Comparison of ENCODE assay signal across 18 mouse cellular contexts in genomic region chr2:174051081-174051481, GRCm38 (mm10). TPM values are rescaled to one million over a fixed set of nuclear protein-coding genes. Genes with fewer than 3 reads are reported as not detected.
DNase-seq lines count a peak whose midpoint lies in the region; ATAC-seq lines count a peak whose summit lies in the region.
"Had no signal": no experiment of that assay in that cellular context is flagged by ENCODE, and none has a peak within 500 bp of the region (broad histone marks: within the 10 kb centered on the region; RNA-seq: fewer than 3 reads in every experiment).

No protein-coding gene starts in this region.

- H3K9ac ChIP-seq in heart, embryonic 12.5 days, result no peak overlapping the region
- no peak overlapping the region for H3K9ac ChIP-seq in forebrain, embryonic 13.5 days
- H3K9ac ChIP-seq in midbrain, embryonic 14.5 days (replicated peaks; ENCODE audit: low read length), result no peak overlapping the region
- H3K9ac ChIP-seq: embryonic facial prominence, embryonic 12.5 days; heart, embryonic 15.5 days; liver, embryonic 13.5 days had no signal

- no peaks in the 10 kb centered on the region for H3K36me3 ChIP-seq in heart, embryonic 12.5 days
- H3K36me3 ChIP-seq in forebrain, embryonic 13.5 days (ENCODE audit: poor library complexity, severe bottlenecking), result no peaks in the 10 kb centered on the region
- H3K36me3 ChIP-seq in midbrain, embryonic 14.5 days (ENCODE audit: control insufficient read depth, insufficient read depth, low read length), result no peaks in the 10 kb centered on the region
- H3K36me3 ChIP-seq: embryonic facial prominence, embryonic 12.5 days; heart, embryonic 15.5 days; liver, embryonic 13.5 days had no signal

- peak overlapping the region; percentile 25; the same call in 1 of the 2 replicates for H3K4me2 ChIP-seq in heart, embryonic 12.5 days
- peak overlapping the region; percentile 12; the same call in 1 of the 2 replicates for H3K4me2 ChIP-seq in forebrain, embryonic 13.5 days
- H3K4me2 ChIP-seq in midbrain, embryonic 14.5 days (ENCODE audit: low read length), result peak overlapping the region; percentile 15; the same call in 1 of the 2 replicates
- H3K4me2 ChIP-seq: embryonic facial prominence, embryonic 12.5 days; heart, embryonic 15.5 days; liver, embryonic 13.5 days had no signal

- peaks cover 24% of the 10 kb centered on the region for H3K4me1 ChIP-seq in heart, embryonic 12.5 days (replicated peaks)
- H3K4me1 ChIP-seq in forebrain, embryonic 13.5 days, result peaks cover 24% of the 10 kb centered on the region
- peaks cover 24% of the 10 kb centered on the region; the same call in 1 of the 2 replicates for H3K4me1 ChIP-seq in midbrain, embryonic 14.5 days (ENCODE audit: control insufficient read depth, insufficient read depth, low read length)
- H3K4me1 ChIP-seq: liver, embryonic 13.5 days had no signal

- peaks cover 16% of the 10 kb centered on the region for H3K9me3 ChIP-seq in heart, embryonic 12.5 days (replicated peaks)
- no peaks in the 10 kb centered on the region for H3K9me3 ChIP-seq in forebrain, embryonic 13.5 days (replicated peaks)
- no peaks in the 10 kb centered on the region for H3K9me3 ChIP-seq in midbrain, embryonic 14.5 days (ENCODE audit: control insufficient read depth, low read length)
- H3K9me3 ChIP-seq: heart, embryonic 15.5 days had no signal

- ATAC-seq in heart, embryonic 12.5 days (ENCODE audit: insufficient number of reproducible peaks, low FRiP score), result no peak
- ATAC-seq in forebrain, embryonic 13.5 days, result no peak
- ATAC-seq in midbrain, embryonic 14.5 days (ENCODE audit: low FRiP score, low TSS enrichment), result no peak

- intact Hi-C loops in heart, postnatal 10 days (cut with DNase I), result no loop called here
- intact Hi-C loops in left cerebral cortex, postnatal 14 days (cut with DNase I), result no loop called here

- WGBS in heart, embryonic 12.5 days, result 3% methylated on average over 10 of the region's 10 CpGs
- 17% methylated on average over 10 of the region's 10 CpGs for WGBS in forebrain, embryonic 13.5 days
- WGBS in midbrain, embryonic 14.5 days, result 10% methylated on average over 10 of the region's 10 CpGs

- peaks cover 15% of the 10 kb centered on the region for H3K27me3 ChIP-seq in heart, embryonic 12.5 days (replicated peaks)
- H3K27me3 ChIP-seq in forebrain, embryonic 13.5 days, result no peaks in the 10 kb centered on the region
- no peaks in the 10 kb centered on the region for H3K27me3 ChIP-seq in midbrain, embryonic 14.5 days (ENCODE audit: control insufficient read depth, insufficient read depth, low read length)
- H3K27me3 ChIP-seq: embryonic facial prominence, embryonic 12.5 days; liver, embryonic 13.5 days had no signal

- H3K27ac ChIP-seq in heart, embryonic 12.5 days (ENCODE audit: poor library complexity, severe bottlenecking), result no peak overlapping the region
- H3K27ac ChIP-seq in forebrain, embryonic 13.5 days, result no peak overlapping the region
- no peak overlapping the region for H3K27ac ChIP-seq in midbrain, embryonic 14.5 days (replicated peaks; ENCODE audit: low read depth, low read length)
- H3K27ac ChIP-seq: heart, embryonic 15.5 days; left cerebral cortex, adult 2 months; liver, embryonic 13.5 days; macrophage had no signal

- DNase-seq in heart, adult 11 months, result no peak
- peak; percentile 44 for DNase-seq in MN1 (ENCODE audit: low spot score)
- DNase-seq in midbrain, embryonic 14.5 days, result peak; percentile 38
- no peak for DNase-seq in cerebellum, adult 8-10 months
- DNase-seq in heart, postnatal 10 days, result no peak
- no peak for DNase-seq in left cerebral cortex, postnatal 14 days (ENCODE audit: low spot score in 2 of 2)
- DNase-seq: adrenal gland, adult 8-10 months; B cell, adult 2 months; cerebellum, adult 11 months; kidney, adult 9 months; liver, embryonic 13.5 days; thymus, adult 18-20 months had no signal

- H3K4me3 ChIP-seq in heart, embryonic 12.5 days, result no peak overlapping the region
- no peak overlapping the region for H3K4me3 ChIP-seq in forebrain, embryonic 13.5 days
- H3K4me3 ChIP-seq in midbrain, embryonic 14.5 days (replicated peaks; ENCODE audit: low read depth, low read length), result no peak overlapping the region
- H3K4me3 ChIP-seq: embryonic facial prominence, embryonic 12.5 days; heart, embryonic 15.5 days; left cerebral cortex, adult 2 months; liver, embryonic 13.5 days had no signal

RNA-seq across cellular contexts. Expression of gene Stx16, which starts 25.0 kb away (rescaled TPM):
- 10.5 and 11.2 TPM in 2 replicates for polyA plus RNA-seq in heart, embryonic 12.5 days (2016; fragmentation: Nextera tagmentation; extraction: Ambion mirVana)
- polyA plus RNA-seq in forebrain, embryonic 13.5 days (2015; fragmentation: Nextera tagmentation; extraction: Ambion mirVana), result 14.2 and 15.5 TPM in 2 replicates
- 11.1 and 11.4 TPM in 2 replicates for polyA plus RNA-seq in midbrain, embryonic 14.5 days (2014; fragmentation: Nextera tagmentation; extraction: Ambion mirVana)
- 10 to 100 TPM; 35.3 to 38.7 TPM for total RNA-seq in heart, postnatal 10 days (2021)
- 10 to 100 TPM; 40.2 to 41.2 TPM for total RNA-seq in left cerebral cortex, postnatal 14 days (2021)

RNA-seq across cellular contexts. Expression of gene Npepl1, which starts 59.1 kb away (rescaled TPM):
- polyA plus RNA-seq in heart, embryonic 12.5 days (2016; fragmentation: Nextera tagmentation; extraction: Ambion mirVana), result 45.5 and 46.1 TPM in 2 replicates
- polyA plus RNA-seq in forebrain, embryonic 13.5 days (2015; fragmentation: Nextera tagmentation; extraction: Ambion mirVana), result 19.4 and 19.7 TPM in 2 replicates
- 15.5 and 20.4 TPM in 2 replicates for polyA plus RNA-seq in midbrain, embryonic 14.5 days (2014; fragmentation: Nextera tagmentation; extraction: Ambion mirVana)
- 10 to 100 TPM; 60.5 to 63.0 TPM for total RNA-seq in heart, postnatal 10 days (2021)
- 10 to 100 TPM; 12.2 to 14.1 TPM for total RNA-seq in left cerebral cortex, postnatal 14 days (2021)

Comparison
In these comparisons a context has a peak if more than half of its experiments do, and no peak if none do; other contexts are left out.
1. DNase-seq: peak in MN1 (single experiment) and midbrain, embryonic 14.5 days (single experiment); none in heart, adult 11 months (single experiment), cerebellum, adult 8-10 months (single experiment), heart, postnatal 10 days (0 of 2) and left cerebral cortex, postnatal 14 days (0 of 2).
2. Peak in every context shown above with its lines, with median percentiles within 50 percentile points of each other: H3K4me2 ChIP-seq.